ENCODE assay signal across 8 mouse cellular contexts in the genomic region with DNA sequence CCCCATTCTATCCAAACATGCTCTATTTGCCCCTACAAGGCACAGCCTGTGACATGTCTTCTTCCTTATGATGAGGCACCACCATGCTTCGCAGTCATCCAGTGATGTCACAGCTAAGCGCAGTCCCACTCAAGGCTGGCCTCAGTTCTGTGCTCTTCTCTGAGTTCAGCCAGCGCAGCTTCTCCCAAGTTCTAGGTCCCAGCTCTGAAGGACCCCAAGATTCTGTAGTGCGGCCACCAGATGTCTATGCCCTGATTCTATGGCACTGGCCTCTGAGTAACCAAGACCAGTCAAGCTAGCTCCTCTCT.
DNase-seq lines count a peak whose midpoint lies in the region; ATAC-seq and TF ChIP-seq lines count a peak whose summit lies in the region.

No protein-coding gene starts in this region.

- peaks cover 5% of the 10 kb centered on the region; the same call in 1 of the 2 replicates for H3K9me3 ChIP-seq in heart, embryonic 13.5 days
- no peaks in the 10 kb centered on the region for H3K9me3 ChIP-seq in ES-Bruce4 (replicated peaks; ENCODE audit: control insufficient read depth, insufficient read depth, low read length, poor library complexity, severe bottlenecking)
- no peaks in the 10 kb centered on the region for H3K9me3 ChIP-seq in embryonic facial prominence, embryonic 14.5 days (ENCODE audit: control insufficient read depth, low read length)
- peaks cover 8% of the 10 kb centered on the region for H3K9me3 ChIP-seq in limb, embryonic 12.5 days

- H3K27ac ChIP-seq in heart, embryonic 13.5 days (replicated peaks), result no peak overlapping the region
- no peak overlapping the region for H3K27ac ChIP-seq in ES-Bruce4 (ENCODE audit: insufficient read depth, low read length)
- H3K27ac ChIP-seq in embryonic facial prominence, embryonic 14.5 days (replicated peaks; ENCODE audit: low read depth, low read length), result no peak overlapping the region
- no peak overlapping the region for H3K27ac ChIP-seq in limb, embryonic 12.5 days

- peaks cover 24% of the 10 kb centered on the region for H3K4me1 ChIP-seq in heart, embryonic 13.5 days
- no peaks in the 10 kb centered on the region for H3K4me1 ChIP-seq in ES-Bruce4 (ENCODE audit: control insufficient read depth, insufficient read depth, low read length)
- H3K4me1 ChIP-seq in embryonic facial prominence, embryonic 14.5 days (ENCODE audit: control insufficient read depth, insufficient read depth, low read length), result no peaks in the 10 kb centered on the region
- H3K4me1 ChIP-seq in limb, embryonic 12.5 days (replicated peaks), result peaks cover 16% of the 10 kb centered on the region
- H3K4me1 ChIP-seq in lung, adult 2 months (ENCODE audit: control insufficient read depth, insufficient read depth, low read length), result peaks cover 3% of the 10 kb centered on the region

- 83% methylated on average over 4 of the region's 4 CpGs for WGBS in heart, embryonic 13.5 days
- 90% methylated on average over 4 of the region's 4 CpGs for WGBS in embryonic facial prominence, embryonic 14.5 days
- 86% methylated on average over 4 of the region's 4 CpGs for WGBS in limb, embryonic 12.5 days
- 86% methylated on average over 4 of the region's 4 CpGs for WGBS in lung, adult 2 months

- DNase-seq in heart, adult 9 months (ENCODE audit: low spot score in 2 of 2), result no peak
- DNase-seq in embryonic facial prominence, embryonic 14.5 days (ENCODE audit: low spot score), result no peak
- no peak for DNase-seq in adrenal gland, postnatal 14 days
- DNase-seq in embryo, embryonic 9.5 days (ENCODE audit: extremely low spot score), result no peak
- DNase-seq in lung, adult 2 months, result no peak

- H3K4me3 ChIP-seq in heart, embryonic 13.5 days, result peak overlapping the region; percentile 26; the same call in 1 of the 2 replicates
- H3K4me3 ChIP-seq in ES-Bruce4 (ENCODE audit: low read depth, low read length), result peak overlapping the region; percentile 42
- H3K4me3 ChIP-seq in embryonic facial prominence, embryonic 14.5 days (ENCODE audit: low read depth, low read length), result no peak overlapping the region
- H3K4me3 ChIP-seq in limb, embryonic 12.5 days (replicated peaks), result no peak overlapping the region
- no peak overlapping the region for H3K4me3 ChIP-seq in lung, adult 2 months (replicated peaks; ENCODE audit: extremely low read depth, low read depth, low read length)

- no peaks in the 10 kb centered on the region for H3K27me3 ChIP-seq in heart, embryonic 13.5 days (replicated peaks)
- no peaks in the 10 kb centered on the region for H3K27me3 ChIP-seq in ES-Bruce4 (ENCODE audit: control insufficient read depth, insufficient read depth, low read length, poor library complexity, severe bottlenecking)
- no peaks in the 10 kb centered on the region for H3K27me3 ChIP-seq in embryonic facial prominence, embryonic 14.5 days (replicated peaks; ENCODE audit: control insufficient read depth, insufficient read depth, low read length)
- no peaks in the 10 kb centered on the region for H3K27me3 ChIP-seq in limb, embryonic 12.5 days

- TF ChIP-seq CTCF in ES-Bruce4 (IDR thresholded peaks at IDR 0.05; ENCODE audit: low read depth, low read length), result no peak
- TF ChIP-seq CTCF in lung, adult 2 months (IDR thresholded peaks at IDR 0.05; ENCODE audit: insufficient read depth, low read length), result no peak

- peak overlapping the region; percentile 59 for H3K4me2 ChIP-seq in heart, embryonic 13.5 days
- peak overlapping the region; percentile 40 for H3K4me2 ChIP-seq in embryonic facial prominence, embryonic 14.5 days (ENCODE audit: low read depth, low read length)
- H3K4me2 ChIP-seq in limb, embryonic 12.5 days, result peak overlapping the region; percentile 39

- H3K9ac ChIP-seq in heart, embryonic 13.5 days, result peak overlapping the region; percentile 48; the same call in 1 of the 2 replicates
- H3K9ac ChIP-seq in ES-Bruce4 (ENCODE audit: low read depth, poor library complexity, severe bottlenecking), result no peak overlapping the region
- H3K9ac ChIP-seq in embryonic facial prominence, embryonic 14.5 days (ENCODE audit: low read depth, low read length), result no peak overlapping the region
- no peak overlapping the region for H3K9ac ChIP-seq in limb, embryonic 12.5 days (replicated peaks)

- no peaks in the 10 kb centered on the region for H3K36me3 ChIP-seq in heart, embryonic 13.5 days
- no peaks in the 10 kb centered on the region for H3K36me3 ChIP-seq in ES-Bruce4 (ENCODE audit: control insufficient read depth, insufficient read depth, low read length, poor library complexity, severe bottlenecking)
- no peaks in the 10 kb centered on the region for H3K36me3 ChIP-seq in embryonic facial prominence, embryonic 14.5 days (ENCODE audit: control insufficient read depth, insufficient read depth, low read length)
- H3K36me3 ChIP-seq in limb, embryonic 12.5 days, result no peaks in the 10 kb centered on the region

- no peak for TF ChIP-seq POLR2A in ES-Bruce4 (IDR thresholded peaks at IDR 0.05; ENCODE audit: insufficient read depth, low read length)
- TF ChIP-seq POLR2A in lung, adult 2 months (IDR thresholded peaks at IDR 0.05; ENCODE audit: borderline replicate concordance, extremely low read depth, low read depth, low read length), result no peak

- ATAC-seq in heart, embryonic 13.5 days (ENCODE audit: extremely low read depth, insufficient number of reproducible peaks, low FRiP score, low TSS enrichment), result no peak
- ATAC-seq in embryonic facial prominence, embryonic 14.5 days (ENCODE audit: low read depth), result no peak
- ATAC-seq in limb, embryonic 12.5 days (ENCODE audit: insufficient number of reproducible peaks, insufficient read depth, low FRiP score, low TSS enrichment, low read depth), result no peak

- TF ChIP-seq EP300 in ES-Bruce4 (IDR thresholded peaks at IDR 0.05; ENCODE audit: insufficient read depth, low read depth, low read length), result no peak

Comparison
In these comparisons a context has a peak if more than half of its experiments do, and no peak if none do; other contexts are left out.
1. H3K4me3 ChIP-seq: peak in heart, embryonic 13.5 days (single experiment) and ES-Bruce4 (single experiment); none in embryonic facial prominence, embryonic 14.5 days (single experiment), limb, embryonic 12.5 days (single experiment) and lung, adult 2 months (single experiment).
2. Peak in every context shown above with its lines, with median percentiles within 50 percentile points of each other: H3K4me2 ChIP-seq.